ENCODE assay signal across 8 mouse cellular contexts in the genomic region with DNA sequence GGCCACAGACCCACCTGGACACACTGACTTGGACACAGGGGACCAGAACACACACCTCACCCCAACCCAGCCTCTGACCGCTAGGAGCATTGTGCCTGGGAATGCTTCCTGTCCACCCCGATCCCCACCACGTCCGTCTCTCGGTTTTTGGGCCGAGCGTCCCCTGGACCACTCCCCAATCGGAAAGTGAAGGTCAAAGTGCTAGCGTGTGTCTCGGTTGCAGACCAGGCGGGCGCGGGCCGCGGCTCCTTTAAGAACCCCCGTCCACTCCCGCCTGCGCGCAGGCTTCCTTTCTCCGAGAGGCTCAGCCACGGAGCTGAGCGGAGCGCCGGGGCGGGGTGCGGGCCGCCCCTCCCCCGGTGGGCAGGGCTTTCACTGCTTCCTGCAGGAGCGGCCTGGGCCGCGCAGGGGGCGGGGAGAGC. TPM values are rescaled to one million over a fixed set of nuclear protein-coding genes. Genes with fewer than 3 reads are reported as not detected.
DNase-seq lines count a peak whose midpoint lies in the region; ATAC-seq and TF ChIP-seq lines count a peak whose summit lies in the region.

No protein-coding gene starts in this region.

- peak overlapping the region; percentile 94 for H3K4me3 ChIP-seq in ES-Bruce4 (ENCODE audit: low read depth, low read length)
- peak overlapping the region; percentile 95 for H3K4me3 ChIP-seq in forebrain, embryonic 12.5 days (replicated peaks)
- peak overlapping the region; percentile 67 for H3K4me3 ChIP-seq in heart, postnatal 0 days (ENCODE audit: low read depth, low read length)
- peak overlapping the region; percentile 81 for H3K4me3 ChIP-seq in lung, adult 2 months (replicated peaks; ENCODE audit: extremely low read depth, low read depth, low read length)
- peak overlapping the region; percentile 87 for H3K4me3 ChIP-seq in neural tube, embryonic 15.5 days (replicated peaks)

- H3K4me2 ChIP-seq in forebrain, embryonic 12.5 days: peak overlapping the region; percentile 77
- H3K4me2 ChIP-seq in heart, postnatal 0 days (ENCODE audit: low read depth, low read length): peak overlapping the region; percentile 88
- peak overlapping the region; percentile 94 for H3K4me2 ChIP-seq in neural tube, embryonic 15.5 days

- no peaks in the 10 kb centered on the region for H3K9me3 ChIP-seq in ES-Bruce4 (replicated peaks; ENCODE audit: control insufficient read depth, insufficient read depth, low read length, poor library complexity, severe bottlenecking)
- H3K9me3 ChIP-seq in forebrain, embryonic 12.5 days: no peaks in the 10 kb centered on the region
- H3K9me3 ChIP-seq in heart, postnatal 0 days (replicated peaks; ENCODE audit: control insufficient read depth, low read length): no peaks in the 10 kb centered on the region
- no peaks in the 10 kb centered on the region for H3K9me3 ChIP-seq in neural tube, embryonic 15.5 days (replicated peaks)

- peak; percentile 15 for TF ChIP-seq POLR2A in ES-Bruce4 (IDR thresholded peaks at IDR 0.05; ENCODE audit: insufficient read depth, low read length)
- no peak for TF ChIP-seq POLR2A in lung, adult 2 months (IDR thresholded peaks at IDR 0.05; ENCODE audit: borderline replicate concordance, extremely low read depth, low read depth, low read length)

- peak; percentile 82 for DNase-seq in c-Kit-positive CD71-positive TER-119-positive erythroid progenitor cells, embryonic 14.5 days (ENCODE audit: low spot score)
- DNase-seq in heart, postnatal 0 days (ENCODE audit: low spot score): peak; percentile 94
- DNase-seq in kidney, postnatal 4 days: peak; percentile 94 to 97
- peak; percentile 85 for DNase-seq in lung, adult 2 months
- DNase-seq in thymus, adult 18-20 months: peak; percentile 89 to 90

- peak; percentile 65 for ATAC-seq in forebrain, embryonic 12.5 days (ENCODE audit: low FRiP score)
- peak; percentile 71 for ATAC-seq in heart, postnatal 0 days (ENCODE audit: insufficient read depth, low read depth)
- ATAC-seq in neural tube, embryonic 15.5 days (ENCODE audit: low FRiP score): peak; percentile 74

- TF ChIP-seq CTCF in ES-Bruce4 (IDR thresholded peaks at IDR 0.05; ENCODE audit: low read depth, low read length): no peak
- 0 out of 2 replicates have a peak, but pooled peaks have one; percentile 0 for TF ChIP-seq CTCF in heart, postnatal 0 days (IDR thresholded peaks at IDR 0.05; ENCODE audit: low read depth)
- TF ChIP-seq CTCF in lung, adult 2 months (IDR thresholded peaks at IDR 0.05; ENCODE audit: insufficient read depth, low read length): 0 out of 2 replicates have a peak, but pooled peaks have one; percentile 24

- H3K4me1 ChIP-seq in ES-Bruce4 (ENCODE audit: control insufficient read depth, insufficient read depth, low read length): peaks cover 10% of the 10 kb centered on the region
- peaks cover 72% of the 10 kb centered on the region for H3K4me1 ChIP-seq in forebrain, embryonic 12.5 days
- peaks cover 28% of the 10 kb centered on the region for H3K4me1 ChIP-seq in heart, postnatal 0 days (ENCODE audit: control insufficient read depth, insufficient read depth)
- peaks cover 49% of the 10 kb centered on the region for H3K4me1 ChIP-seq in lung, adult 2 months (ENCODE audit: control insufficient read depth, insufficient read depth, low read length)
- H3K4me1 ChIP-seq in neural tube, embryonic 15.5 days: peaks cover 74% of the 10 kb centered on the region

- H3K27me3 ChIP-seq in ES-Bruce4 (ENCODE audit: control insufficient read depth, insufficient read depth, low read length, poor library complexity, severe bottlenecking): peaks cover 5% of the 10 kb centered on the region
- no peaks in the 10 kb centered on the region for H3K27me3 ChIP-seq in forebrain, embryonic 12.5 days
- H3K27me3 ChIP-seq in heart, postnatal 0 days (ENCODE audit: control insufficient read depth, insufficient read depth, low read length): no peaks in the 10 kb centered on the region
- no peaks in the 10 kb centered on the region for H3K27me3 ChIP-seq in neural tube, embryonic 15.5 days (replicated peaks)

- H3K27ac ChIP-seq in ES-Bruce4 (ENCODE audit: insufficient read depth, low read length): peak overlapping the region; percentile 37
- peak overlapping the region; percentile 86 for H3K27ac ChIP-seq in forebrain, embryonic 12.5 days
- H3K27ac ChIP-seq in heart, postnatal 0 days (ENCODE audit: low read depth): peak overlapping the region; percentile 97
- H3K27ac ChIP-seq in neural tube, embryonic 15.5 days (replicated peaks): peak overlapping the region; percentile 91

- peak overlapping the region; percentile 94 for H3K9ac ChIP-seq in ES-Bruce4 (ENCODE audit: low read depth, poor library complexity, severe bottlenecking)
- H3K9ac ChIP-seq in forebrain, embryonic 12.5 days: peak overlapping the region; percentile 96
- peak overlapping the region; percentile 93 for H3K9ac ChIP-seq in heart, postnatal 0 days (replicated peaks; ENCODE audit: low read depth, low read length)
- peak overlapping the region; percentile 89 for H3K9ac ChIP-seq in neural tube, embryonic 15.5 days (replicated peaks)

- TF ChIP-seq EP300 in ES-Bruce4 (IDR thresholded peaks at IDR 0.05; ENCODE audit: insufficient read depth, low read depth, low read length): no peak
- TF ChIP-seq EP300 in heart, postnatal 0 days (IDR thresholded peaks at IDR 0.05; ENCODE audit: low read depth): no peak

- WGBS in forebrain, embryonic 12.5 days: under 1% methylated on average over 27 of the region's 32 CpGs
- WGBS in heart, postnatal 0 days: under 1% methylated on average over 31 of the region's 32 CpGs
- WGBS in lung, adult 2 months: 1% methylated on average over 31 of the region's 32 CpGs
- WGBS in neural tube, embryonic 15.5 days: 1% methylated on average over 31 of the region's 32 CpGs

- no peaks in the 10 kb centered on the region for H3K36me3 ChIP-seq in ES-Bruce4 (ENCODE audit: control insufficient read depth, insufficient read depth, low read length, poor library complexity, severe bottlenecking)
- no peaks in the 10 kb centered on the region for H3K36me3 ChIP-seq in forebrain, embryonic 12.5 days (replicated peaks)
- no peaks in the 10 kb centered on the region for H3K36me3 ChIP-seq in heart, postnatal 0 days (replicated peaks; ENCODE audit: control insufficient read depth, insufficient read depth, low read length)
- H3K36me3 ChIP-seq in neural tube, embryonic 15.5 days: no peaks in the 10 kb centered on the region

RNA-seq across cellular contexts. Expression of a gene that starts 0.4 kb away (rescaled TPM):
- polyA plus RNA-seq in ES-Bruce4 (2011; ENCODE audit: insufficient read depth, insufficient read length, low read depth, missing spikeins): 56.5 and 63.6 TPM in 2 replicates
- 14.6 and 14.8 TPM in 2 replicates for polyA plus RNA-seq in forebrain, embryonic 12.5 days (2016; fragmentation: Nextera tagmentation; extraction: Ambion mirVana)
- total RNA-seq in heart, postnatal 0 days (2014; rRNA removed; ENCODE audit: low replicate concordance): 57.7 and 63.4 TPM in 2 replicates
- polyA plus RNA-seq in heart, postnatal 0 days (2015; fragmentation: Nextera tagmentation; extraction: Ambion mirVana): 5.5 and 6.2 TPM in 2 replicates
- 112 TPM in 2 replicates for polyA plus RNA-seq in lung, adult 2 months (2012; rRNA removed)
- polyA plus RNA-seq in neural tube, embryonic 15.5 days (2015; fragmentation: Nextera tagmentation; extraction: Ambion mirVana): 13.9 and 14.0 TPM in 2 replicates

RNA-seq across cellular contexts. Expression of a gene that starts 3.4 kb away (rescaled TPM):
- polyA plus RNA-seq in ES-Bruce4 (2011; ENCODE audit: insufficient read depth, insufficient read length, low read depth, missing spikeins): 3.6 and 4.0 TPM in 2 replicates
- 23.0 and 25.1 TPM in 2 replicates for polyA plus RNA-seq in forebrain, embryonic 12.5 days (2016; fragmentation: Nextera tagmentation; extraction: Ambion mirVana)
- 6.4 and 9.9 TPM in 2 replicates for total RNA-seq in heart, postnatal 0 days (2014; rRNA removed; ENCODE audit: low replicate concordance)
- polyA plus RNA-seq in heart, postnatal 0 days (2015; fragmentation: Nextera tagmentation; extraction: Ambion mirVana): 2.6 and 2.7 TPM in 2 replicates
- 21.8 and 22.4 TPM in 2 replicates for polyA plus RNA-seq in lung, adult 2 months (2012; rRNA removed)
- 31.5 and 41.3 TPM in 2 replicates for polyA plus RNA-seq in neural tube, embryonic 15.5 days (2015; fragmentation: Nextera tagmentation; extraction: Ambion mirVana)

RNA-seq across cellular contexts. Expression of a gene that starts 22.0 kb away (rescaled TPM):
- polyA plus RNA-seq in ES-Bruce4 (2011; ENCODE audit: insufficient read depth, insufficient read length, low read depth, missing spikeins): not detected in 2 replicates
- 3.8 and 4.8 TPM in 2 replicates for polyA plus RNA-seq in forebrain, embryonic 12.5 days (2016; fragmentation: Nextera tagmentation; extraction: Ambion mirVana)
- total RNA-seq in heart, postnatal 0 days (2014; rRNA removed; ENCODE audit: low replicate concordance): 2.1 and 4.4 TPM in 2 replicates
- polyA plus RNA-seq in heart, postnatal 0 days (2015; fragmentation: Nextera tagmentation; extraction: Ambion mirVana): 0.86 and 1.2 TPM in 2 replicates
- polyA plus RNA-seq in lung, adult 2 months (2012; rRNA removed): 3.8 and 5.9 TPM in 2 replicates
- polyA plus RNA-seq in neural tube, embryonic 15.5 days (2015; fragmentation: Nextera tagmentation; extraction: Ambion mirVana): 2.1 and 3.4 TPM in 2 replicates

RNA-seq across cellular contexts. Expression of a gene that starts 22.9 kb away (rescaled TPM):
- 8.2 and 11.3 TPM in 2 replicates for polyA plus RNA-seq in ES-Bruce4 (2011; ENCODE audit: insufficient read depth, insufficient read length, low read depth, missing spikeins)
- polyA plus RNA-seq in forebrain, embryonic 12.5 days (2016; fragmentation: Nextera tagmentation; extraction: Ambion mirVana): 30.7 and 31.7 TPM in 2 replicates
- 13.3 and 14.5 TPM in 2 replicates for total RNA-seq in heart, postnatal 0 days (2014; rRNA removed; ENCODE audit: low replicate concordance)
- polyA plus RNA-seq in heart, postnatal 0 days (2015; fragmentation: Nextera tagmentation; extraction: Ambion mirVana): 22.5 and 23.8 TPM in 2 replicates
- 31.8 and 41.5 TPM in 2 replicates for polyA plus RNA-seq in lung, adult 2 months (2012; rRNA removed)
- 15.3 and 20.3 TPM in 2 replicates for polyA plus RNA-seq in neural tube, embryonic 15.5 days (2015; fragmentation: Nextera tagmentation; extraction: Ambion mirVana)

RNA-seq across cellular contexts. Expression of a gene that starts 26.1 kb away (rescaled TPM):
- polyA plus RNA-seq in ES-Bruce4 (2011; ENCODE audit: insufficient read depth, insufficient read length, low read depth, missing spikeins): not detected in 2 replicates
- 0.17 TPM in 1 of 2 replicates, not detected in the other for polyA plus RNA-seq in forebrain, embryonic 12.5 days (2016; fragmentation: Nextera tagmentation; extraction: Ambion mirVana)
- not detected in 2 replicates for total RNA-seq in heart, postnatal 0 days (2014; rRNA removed; ENCODE audit: low replicate concordance)
- 0.08 TPM in 1 of 2 replicates, not detected in the other for polyA plus RNA-seq in heart, postnatal 0 days (2015; fragmentation: Nextera tagmentation; extraction: Ambion mirVana)
- 0.08 TPM in 1 of 2 replicates, not detected in the other for polyA plus RNA-seq in lung, adult 2 months (2012; rRNA removed)
- polyA plus RNA-seq in neural tube, embryonic 15.5 days (2015; fragmentation: Nextera tagmentation; extraction: Ambion mirVana): 0.15 and 0.40 TPM in 2 replicates

Comparison
In these comparisons a context has a peak if more than half of its experiments do, and no peak if none do; other contexts are left out.
1. Peak in every context shown above with its lines: DNase-seq, ATAC-seq, H3K4me3 ChIP-seq and H3K27ac ChIP-seq.
2. H3K27ac ChIP-seq: peak in every context shown above with its lines; median percentile 97 in heart, postnatal 0 days; 91 in neural tube, embryonic 15.5 days; 86 in forebrain, embryonic 12.5 days; 37 in ES-Bruce4.